Mouse (Mus musculus): ENCODE data around the gene Fmnl2.

Gene Fmnl2

DNA sequence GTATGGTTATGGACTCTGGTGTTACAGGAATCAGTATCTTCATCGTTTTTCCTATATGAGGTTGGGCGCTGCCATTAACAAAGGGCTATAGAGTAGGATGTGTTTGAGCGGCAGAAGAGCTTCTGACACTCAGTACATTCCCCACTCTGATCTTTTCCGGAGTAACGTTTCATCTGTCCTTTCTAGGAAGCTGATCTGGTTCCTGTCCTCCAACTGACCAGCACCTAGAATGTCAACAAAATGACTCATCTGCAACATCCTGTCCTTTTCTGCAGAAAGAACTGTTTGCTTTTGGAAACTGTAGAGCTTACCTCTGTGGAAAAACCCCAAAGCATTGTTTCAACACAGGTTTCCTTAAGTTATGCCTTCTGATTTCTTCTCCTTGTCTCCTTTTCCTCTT is 60.4 kb downstream of the Fmnl2 start:
- peak; percentile 33 for DNase-seq

DNA sequence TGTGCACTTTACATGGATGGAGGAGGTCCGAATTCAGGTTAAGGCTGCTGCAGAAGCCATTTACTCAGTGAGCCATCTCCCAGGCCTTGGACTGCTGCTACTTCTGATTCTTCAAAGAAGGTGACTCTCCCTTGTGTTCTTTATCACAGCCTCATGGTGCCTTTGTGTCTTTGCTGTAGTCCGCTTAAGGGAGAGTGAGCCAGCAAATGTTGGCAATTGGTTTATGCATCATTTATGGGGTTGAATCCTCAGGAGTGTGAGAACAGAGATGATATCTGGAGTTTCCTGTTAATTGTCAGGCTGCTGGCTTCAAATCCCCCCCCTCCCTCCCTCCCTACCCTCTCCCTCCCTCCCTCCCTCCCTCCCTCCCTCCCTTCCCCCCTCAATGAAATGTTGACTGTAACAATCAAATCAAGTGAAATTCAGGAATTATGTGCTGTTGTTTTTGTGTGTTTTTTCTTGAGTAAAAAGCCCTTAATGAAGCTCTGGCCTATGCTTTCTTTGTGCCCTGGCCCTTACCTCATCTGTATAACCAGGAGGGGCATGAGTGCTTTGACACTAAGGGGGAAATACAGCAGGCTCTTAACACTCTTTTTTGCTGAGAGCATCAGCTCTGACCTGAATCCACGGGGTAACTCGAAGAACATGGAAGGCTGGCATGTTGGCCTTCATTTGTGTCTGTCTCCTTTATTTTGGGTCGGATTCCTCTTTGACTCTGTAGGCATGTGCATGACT is 63.2 kb downstream of the Fmnl2 start:
- no peak for DNase-seq

DNA sequence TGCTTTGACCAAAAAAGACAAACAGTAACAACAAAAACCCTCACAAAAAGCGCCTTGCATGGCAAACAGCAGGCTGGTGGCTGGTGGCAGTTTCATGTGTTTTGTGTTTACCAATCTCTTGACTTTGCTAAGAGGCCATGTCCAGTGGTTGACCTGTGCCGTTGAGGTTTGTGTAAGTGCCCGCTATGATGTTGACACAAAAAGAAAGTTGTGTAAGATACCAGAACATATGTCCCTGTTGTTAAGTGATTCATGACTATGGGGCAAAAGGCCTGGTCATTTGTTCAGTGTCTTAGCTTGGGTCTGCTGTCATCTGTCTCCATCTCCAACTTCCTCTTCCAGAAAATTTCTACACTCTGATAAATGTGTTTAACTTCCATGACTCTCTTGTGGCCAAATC is 67.4 kb downstream of the Fmnl2 start:
- peak; percentile 70 for DNase-seq

DNA sequence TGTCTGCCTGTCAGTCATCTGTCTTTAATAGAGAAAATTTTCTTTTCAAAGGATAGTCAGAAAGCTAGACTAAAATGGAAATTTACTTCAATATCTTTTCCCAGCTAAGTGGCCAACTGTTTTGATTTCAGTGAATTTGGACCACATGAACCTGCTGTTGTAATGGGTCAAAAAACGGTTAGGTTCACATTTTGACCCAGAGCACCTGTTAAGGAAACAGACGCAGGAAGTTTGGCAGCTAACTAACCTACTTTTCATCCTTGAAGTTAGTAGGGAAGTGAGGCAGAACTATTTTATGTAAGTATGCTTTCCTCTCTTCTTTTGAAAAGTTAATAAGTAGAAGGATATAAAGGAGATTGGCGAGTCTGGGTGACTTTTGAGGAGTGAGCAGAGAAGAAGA is 69.7 kb downstream of the Fmnl2 start:
- DNase-seq = no peak

DNA sequence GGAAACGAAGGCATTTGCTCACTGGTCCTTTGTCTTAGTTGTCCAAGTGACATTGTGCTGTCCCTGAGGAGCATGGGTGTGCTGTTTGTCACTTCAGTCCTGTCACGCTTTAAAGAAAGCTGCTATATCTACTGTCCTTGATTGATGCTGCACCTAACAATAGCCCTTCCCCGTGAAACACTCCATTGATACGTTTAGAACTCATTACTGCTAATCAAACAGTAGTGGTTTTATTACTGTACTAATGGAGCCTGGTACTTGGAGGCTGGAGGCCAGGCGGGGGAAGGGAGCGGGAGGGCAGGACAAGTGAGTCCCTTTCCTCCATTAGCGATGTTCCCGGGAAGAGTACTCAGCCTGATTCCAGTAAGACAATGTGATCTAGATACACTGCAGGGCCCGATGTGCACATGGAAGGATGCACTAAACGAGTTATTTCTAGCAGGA is 70.2 kb downstream of the Fmnl2 start:
- no peak for DNase-seq

DNA sequence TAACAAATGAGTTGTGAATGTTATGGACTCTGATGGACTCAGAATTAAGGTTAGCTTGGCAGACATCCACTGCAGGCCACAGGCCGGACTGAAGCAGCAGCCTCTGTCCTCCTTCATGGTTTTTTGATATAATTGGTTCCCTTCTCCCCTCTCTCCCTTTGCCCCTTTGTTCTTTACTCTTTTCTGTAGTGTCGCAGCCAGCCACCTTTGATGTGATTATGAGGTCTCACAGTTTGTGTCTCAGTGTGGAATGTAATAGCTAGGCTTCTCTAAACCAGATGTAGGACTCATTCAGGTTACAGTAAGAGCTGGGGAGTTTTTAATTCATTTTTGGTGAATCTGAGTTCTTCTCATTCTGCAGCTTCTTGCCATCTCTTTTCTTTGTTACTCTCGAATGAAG is 70.7 kb downstream of the Fmnl2 start:
- DNase-seq = no peak

DNA sequence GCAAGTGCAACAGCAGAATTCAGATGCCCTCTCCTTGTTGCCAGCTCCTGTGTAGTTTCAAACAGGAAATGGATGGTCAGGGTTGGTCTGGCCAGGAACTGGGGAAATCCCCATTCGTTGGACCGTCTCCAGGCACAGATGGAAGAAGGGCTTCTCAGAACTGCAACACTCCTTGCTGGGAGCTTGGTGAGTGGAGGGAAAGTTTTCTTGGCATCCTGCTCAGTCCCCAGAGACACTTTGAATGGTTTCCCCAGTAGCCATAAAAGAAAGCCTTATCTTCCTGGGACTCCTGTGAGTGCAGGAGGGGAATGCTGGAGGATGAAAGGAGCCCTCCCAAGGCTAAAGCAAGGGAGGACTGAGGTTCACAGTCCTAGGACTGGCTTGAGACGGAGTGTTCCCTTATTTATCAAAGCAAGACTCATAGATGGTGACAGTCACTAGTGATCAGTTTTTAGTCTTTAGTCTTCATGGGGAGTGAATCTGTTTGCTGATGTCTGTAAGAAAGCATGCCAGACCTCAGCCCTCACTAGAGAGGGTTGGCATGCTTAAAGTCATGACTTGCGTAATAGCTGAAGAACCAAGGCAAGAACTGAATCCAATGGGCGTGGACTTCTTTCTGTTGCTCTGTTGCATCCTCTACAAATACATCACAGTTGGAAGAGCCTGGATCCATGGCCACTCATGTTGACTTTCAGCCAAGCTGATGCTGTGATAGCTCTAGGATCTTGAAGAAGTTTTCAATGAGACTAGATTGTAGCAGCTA is 72.6 kb downstream of the Fmnl2 start:
- DNase-seq = peak; percentile 68

- no peak for DNase-seq
Measured at GRCm38 (mm10) chr2:52931315-52931714, 73.7 kb downstream of the Fmnl2 start.

DNA sequence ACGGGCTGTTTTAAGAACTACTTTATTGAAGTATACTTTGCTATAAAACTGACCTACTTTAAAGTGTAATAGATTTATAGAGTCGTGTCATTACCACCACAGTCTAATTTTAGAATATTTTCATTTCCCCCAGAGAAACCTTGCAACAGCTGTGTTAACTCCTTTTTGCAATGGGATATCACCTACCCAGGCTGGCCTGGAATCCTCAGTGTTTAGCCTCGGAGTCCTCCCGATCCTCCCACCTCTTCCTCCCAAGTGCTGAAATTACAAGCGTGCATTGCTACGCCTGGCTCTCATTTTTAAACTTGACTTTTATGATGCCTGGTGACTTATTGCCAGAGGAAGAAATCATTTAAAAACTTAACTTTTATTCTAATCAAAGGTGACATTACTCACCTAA is 78.2 kb downstream of the Fmnl2 start:
- no peak for DNase-seq

- no peak for DNase-seq
Measured at GRCm38 (mm10) chr2:52938351-52939074, 80.9 kb downstream of the Fmnl2 start.

DNA sequence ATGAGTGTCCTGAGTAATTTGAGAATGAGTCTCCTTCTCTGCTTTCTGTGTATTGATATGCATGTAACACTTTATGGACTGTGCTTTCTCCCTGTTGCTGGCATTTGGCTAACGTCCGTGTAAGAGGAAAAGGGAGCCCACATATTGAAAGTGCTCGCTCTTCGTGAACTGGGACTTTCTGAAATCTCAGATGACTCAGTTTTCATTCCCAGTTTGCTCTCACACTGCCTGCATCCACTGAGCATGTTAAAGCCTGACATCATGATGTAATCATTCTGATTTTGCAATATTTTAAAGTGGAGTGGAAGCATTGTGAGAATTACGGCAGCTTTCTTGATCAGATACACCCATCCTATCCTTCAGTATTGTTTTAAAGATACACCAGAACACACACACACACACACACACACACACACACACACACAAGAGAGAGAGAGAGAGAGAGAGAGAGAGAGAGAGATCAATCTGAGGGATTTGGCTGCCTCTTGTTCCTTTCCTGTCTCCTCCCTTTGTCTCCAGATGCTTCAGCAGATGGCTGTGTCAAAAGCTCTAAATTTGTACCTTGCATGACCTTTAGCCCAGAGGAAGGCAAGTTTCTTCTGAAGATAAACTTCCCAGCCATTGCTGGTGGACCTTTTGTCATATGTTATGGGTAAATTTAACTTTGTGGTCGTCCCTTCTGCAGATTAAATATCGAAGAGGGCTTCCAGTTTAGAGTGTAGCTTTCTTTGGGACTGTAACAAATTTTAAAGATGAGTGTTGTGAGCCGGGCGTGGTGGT is 86.2 kb downstream of the Fmnl2 start:
- peak; percentile 46 for DNase-seq

- no peak for DNase-seq
Measured at GRCm38 (mm10) chr2:52944594-52944993, 86.9 kb downstream of the Fmnl2 start.

DNA sequence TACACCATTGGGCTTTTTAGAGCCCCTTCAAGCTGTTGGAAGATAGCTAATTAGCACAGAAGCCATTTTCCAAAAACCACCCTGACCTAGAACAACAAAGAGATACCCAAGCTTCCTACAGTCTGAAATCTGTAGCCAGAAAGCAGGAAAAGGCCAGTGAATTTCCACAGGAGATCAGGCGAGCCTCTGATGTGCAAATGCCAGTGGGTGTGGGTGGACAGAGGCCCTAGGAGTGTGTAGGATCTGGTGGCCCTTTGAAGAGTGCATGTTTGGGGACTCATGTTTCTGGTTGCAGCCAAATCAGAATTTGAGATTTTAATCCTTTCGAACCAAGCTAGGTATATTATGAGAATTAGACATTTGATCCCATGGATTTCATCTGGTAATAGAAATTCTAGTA is 88.4 kb downstream of the Fmnl2 start:
- no peak for DNase-seq

- no peak for DNase-seq
Measured at GRCm38 (mm10) chr2:52946524-52947186, 89.0 kb downstream of the Fmnl2 start.

DNA sequence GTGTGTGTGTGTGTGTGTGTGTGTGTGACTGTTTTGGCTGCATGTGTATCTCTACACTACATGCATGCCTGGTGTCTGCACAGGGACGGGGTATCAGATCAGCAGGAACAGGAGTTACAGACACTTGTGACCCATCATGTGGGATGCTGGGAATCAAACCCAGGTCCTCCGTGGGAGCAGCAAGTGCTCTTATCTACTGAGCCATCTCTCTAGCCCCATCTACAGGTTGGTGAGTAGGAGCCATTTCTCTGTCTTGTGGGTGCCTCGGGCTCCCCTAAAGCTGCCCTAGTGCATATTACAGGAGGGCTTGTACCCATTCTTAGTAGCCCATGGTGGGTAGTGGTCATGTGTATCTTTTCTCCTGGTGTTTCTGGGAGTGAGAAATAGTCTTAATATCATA is 90.7 kb downstream of the Fmnl2 start:
- no peak for DNase-seq

- no peak for DNase-seq
Measured at GRCm38 (mm10) chr2:52949556-52949955, 91.9 kb downstream of the Fmnl2 start.

DNA sequence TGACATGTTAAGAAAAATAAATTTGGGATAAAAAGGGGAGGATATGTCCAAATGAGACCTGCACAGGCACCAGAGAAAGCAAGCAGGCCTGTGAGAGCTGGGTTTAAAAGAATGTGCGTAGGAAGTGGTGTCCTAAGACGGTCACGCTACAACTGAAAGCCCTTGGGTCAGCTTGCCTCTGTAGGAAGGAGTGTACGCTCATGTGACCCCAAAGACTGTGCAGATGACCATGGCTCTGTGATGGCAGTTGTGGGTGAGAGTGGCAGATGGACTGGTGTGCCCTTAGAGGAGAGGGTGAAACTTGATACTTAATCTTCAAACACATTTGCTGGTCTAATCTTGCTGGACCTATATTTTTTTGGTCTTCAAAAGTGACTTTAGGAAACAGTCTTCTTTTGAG is 92.6 kb downstream of the Fmnl2 start:
- DNase-seq = no peak

DNA sequence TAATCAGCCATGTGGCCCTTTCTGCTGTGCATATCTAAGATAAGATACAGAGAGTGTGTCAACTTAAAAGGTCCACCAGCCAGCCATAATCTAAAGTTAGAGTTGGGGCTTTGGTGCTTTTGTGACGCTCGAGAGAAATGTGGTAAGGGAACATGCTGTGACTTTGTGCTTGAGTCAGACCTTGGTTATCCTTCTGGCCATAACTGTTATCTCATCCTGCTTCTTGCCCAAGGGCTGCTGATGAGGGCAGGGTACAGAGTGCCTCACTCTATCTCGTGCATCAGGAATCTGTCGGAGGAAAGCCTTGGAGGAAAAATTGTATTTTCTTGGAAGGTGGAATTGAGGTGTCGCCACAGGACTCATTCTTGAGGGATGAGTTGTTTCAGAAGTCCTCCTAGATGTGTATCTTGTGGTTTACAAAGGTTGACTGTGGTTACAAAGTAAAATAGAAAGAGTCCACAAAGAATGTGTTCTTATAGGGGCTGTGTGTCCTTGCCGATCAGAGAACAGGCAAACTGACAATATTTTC is 94.6 kb downstream of the Fmnl2 start:
- DNase-seq = no peak

- peak; percentile 91 for DNase-seq
Measured at GRCm38 (mm10) chr2:52955090-52955489, 97.4 kb downstream of the Fmnl2 start.

- DNase-seq = no peak
Measured at GRCm38 (mm10) chr2:52955831-52956230, 98.2 kb downstream of the Fmnl2 start.

GRCm38 (mm10) chr2:52957771-52958534 is 100.3 kb downstream of the Fmnl2 start:
- DNase-seq = no peak

All from lung, postnatal 36 days (tissue).